Mouse (Mus musculus): Measurements from ENCODE around the gene Pole2. TPM values are rescaled to one million over a fixed set of nuclear protein-coding genes. Genes with fewer than 3 reads are reported as not detected.
"Not testable (repeated sequence)": the region's sequence is repeated elsewhere in the genome, so short reads cannot be mapped to it uniquely, and the experiment has no call there.

The Pole2 gene
- polyA plus RNA-seq, 1 experiment from 2014 or later = 23.1 TPM

GRCm38 (mm10) chr12:69167656-69168460, 60.1 kb downstream of the Pole2 start:
- Histone ChIP-seq H3K27ac (peak overlapping the region; percentile 81), H3K4me3 (peak overlapping the region; percentile 79), H3K27me3 (no peaks in the 10 kb centered on the region), H3K4me2 (peak overlapping the region; percentile 81), H3K4me1 (peaks cover 12% of the 10 kb centered on the region; the same call in 1 of the 2 replicates), H3K9ac (peak overlapping the region; percentile 59), H3K36me3 (no peaks in the 10 kb centered on the region), H3K9me3 (no peaks in the 10 kb centered on the region)
- WGBS = 7% methylated on average over 18 of the region's 18 CpGs
- ATAC-seq (ENCODE audit: insufficient number of reproducible peaks, low FRiP score, low TSS enrichment, low read depth) = 0 out of 2 replicates have a peak, but pooled peaks have one; percentile 25

GRCm38 (mm10) chr12:69166861-69167581, 61.0 kb downstream of the Pole2 start:
- H3K36me3 ChIP-seq; H3K9me3 ChIP-seq; H3K27me3 ChIP-seq; H3K9ac ChIP-seq; H3K4me2 ChIP-seq; ATAC-seq (ENCODE audit: insufficient number of reproducible peaks, low FRiP score, low TSS enrichment, low read depth); H3K27ac ChIP-seq; H3K4me3 ChIP-seq: not testable (repeated sequence)
- WGBS = 69% methylated on average over 8 of the region's 8 CpGs
- peaks cover 12% of the 10 kb centered on the region; the same call in 1 of the 2 replicates for H3K4me1 ChIP-seq

- Histone ChIP-seq H3K4me1 (peaks cover 10% of the 10 kb centered on the region; the same call in 1 of the 2 replicates), H3K4me2 (no peak overlapping the region), H3K36me3 (no peaks in the 10 kb centered on the region), H3K9me3 (no peaks in the 10 kb centered on the region), H3K9ac (no peak overlapping the region), H3K4me3 (no peak overlapping the region), H3K27ac (no peak overlapping the region), H3K27me3 (no peaks in the 10 kb centered on the region)
- no peak for ATAC-seq (ENCODE audit: insufficient number of reproducible peaks, low FRiP score, low TSS enrichment, low read depth)
- WGBS = 41% methylated on average over 3 of the region's 3 CpGs
Observed at GRCm38 (mm10) chr12:69164904-69165303, 63.1 kb downstream of the Pole2 start.

GRCm38 (mm10) chr12:69163586-69163985, 64.4 kb downstream of the Pole2 start:
- not testable (repeated sequence) for H3K4me2 ChIP-seq
- WGBS = 81% methylated on average over 4 of the region's 4 CpGs

GRCm38 (mm10) chr12:69160677-69161076, 67.3 kb downstream of the Pole2 start:
- not testable (repeated sequence) for ATAC-seq (ENCODE audit: insufficient number of reproducible peaks, low FRiP score, low TSS enrichment, low read depth)

More at GRCm38 (mm10) chr12:69163586-69163985, 64.4 kb downstream of the Pole2 start:
- not testable (repeated sequence) for H3K4me1 ChIP-seq; H3K27me3 ChIP-seq; H3K9ac ChIP-seq; H3K9me3 ChIP-seq; H3K27ac ChIP-seq; ATAC-seq (ENCODE audit: insufficient number of reproducible peaks, low FRiP score, low TSS enrichment, low read depth); H3K4me3 ChIP-seq; H3K36me3 ChIP-seq

GRCm38 (mm10) chr12:69159578-69159940, 68.4 kb downstream of the Pole2 start:
- 0 out of 2 replicates have a peak overlapping the region, but pooled peaks have one; percentile 63 for H3K27ac ChIP-seq
- 4% methylated on average over 9 of the region's 9 CpGs for WGBS
- no peaks in the 10 kb centered on the region for H3K9me3 ChIP-seq
- peaks cover 4% of the 10 kb centered on the region for H3K4me1 ChIP-seq
- H3K9ac ChIP-seq = no peak overlapping the region
- H3K27me3 ChIP-seq = no peaks in the 10 kb centered on the region
- no peak overlapping the region for H3K4me2 ChIP-seq
- H3K4me3 ChIP-seq = peak overlapping the region; percentile 66
- H3K36me3 ChIP-seq = peaks cover 17% of the 10 kb centered on the region
- no peak for ATAC-seq (ENCODE audit: insufficient number of reproducible peaks, low FRiP score, low TSS enrichment, low read depth)

More at GRCm38 (mm10) chr12:69160677-69161076, 67.3 kb downstream of the Pole2 start:
- not testable (repeated sequence) for H3K4me1 ChIP-seq, H3K27me3 ChIP-seq, H3K9ac ChIP-seq, H3K27ac ChIP-seq, H3K9me3 ChIP-seq, H3K4me3 ChIP-seq, H3K4me2 ChIP-seq
- H3K36me3 ChIP-seq = peaks cover 17% of the 10 kb centered on the region
- WGBS = 79% methylated on average over 2 of the region's 2 CpGs

GRCm38 (mm10) chr12:69158765-69159577, 69.0 kb downstream of the Pole2 start, which contains the start of gene Rps29:
Gene Rps29 (minus strand): TSS chr12:69159186.
- not testable (repeated sequence) for H3K9me3 ChIP-seq, H3K27me3 ChIP-seq, H3K4me1 ChIP-seq
- Histone ChIP-seq H3K4me2 (peak within 1 kb of the TSS; percentile 55), H3K4me3 (peak within 1 kb of the TSS; percentile 66), H3K27ac (peak within 1 kb of the TSS; percentile 95), H3K36me3 (peaks cover 17% of the 10 kb centered on the region), H3K9ac (peak within 1 kb of the TSS; percentile 72)
- peak; percentile 98 for ATAC-seq (ENCODE audit: insufficient number of reproducible peaks, low FRiP score, low TSS enrichment, low read depth)
- under 1% methylated on average over 62 of the region's 68 CpGs for WGBS

GRCm38 (mm10) chr12:69158366-69158764, 69.6 kb downstream of the Pole2 start:
- H3K4me2 ChIP-seq = peak overlapping the region; percentile 55
- ATAC-seq (ENCODE audit: insufficient number of reproducible peaks, low FRiP score, low TSS enrichment, low read depth) = no peak
- no peaks in the 10 kb centered on the region for H3K27me3 ChIP-seq
- H3K9ac ChIP-seq = peak overlapping the region; percentile 72
- no peaks in the 10 kb centered on the region for H3K9me3 ChIP-seq
- peak overlapping the region; percentile 95 for H3K27ac ChIP-seq
- peaks cover 4% of the 10 kb centered on the region for H3K4me1 ChIP-seq
- H3K36me3 ChIP-seq = peaks cover 17% of the 10 kb centered on the region
- WGBS = 1% methylated on average over 19 of the region's 19 CpGs
- peak overlapping the region; percentile 66 for H3K4me3 ChIP-seq

- Histone ChIP-seq H3K4me3 (no peak overlapping the region), H3K27ac (no peak overlapping the region), H3K4me1 (peaks cover 4% of the 10 kb centered on the region), H3K4me2 (no peak overlapping the region), H3K9me3 (no peaks in the 10 kb centered on the region), H3K9ac (no peak overlapping the region), H3K36me3 (peaks cover 17% of the 10 kb centered on the region), H3K27me3 (no peaks in the 10 kb centered on the region)
- WGBS = 91% methylated on average over 2 of the region's 2 CpGs
- no peak for ATAC-seq (ENCODE audit: insufficient number of reproducible peaks, low FRiP score, low TSS enrichment, low read depth)
Observed at GRCm38 (mm10) chr12:69157107-69157506, 70.9 kb downstream of the Pole2 start.

GRCm38 (mm10) chr12:69156436-69156835, 71.6 kb downstream of the Pole2 start:
- H3K4me2 ChIP-seq = no peak overlapping the region
- H3K4me1 ChIP-seq = peaks cover 4% of the 10 kb centered on the region
- no peak overlapping the region for H3K27ac ChIP-seq
- no peak overlapping the region for H3K4me3 ChIP-seq
- H3K36me3 ChIP-seq = peaks cover 17% of the 10 kb centered on the region
- H3K27me3 ChIP-seq = no peaks in the 10 kb centered on the region
- 85% methylated on average over 4 of the region's 4 CpGs for WGBS
- no peak overlapping the region for H3K9ac ChIP-seq
- no peak for ATAC-seq (ENCODE audit: insufficient number of reproducible peaks, low FRiP score, low TSS enrichment, low read depth)
- no peaks in the 10 kb centered on the region for H3K9me3 ChIP-seq

GRCm38 (mm10) chr12:69155923-69156322, 72.1 kb downstream of the Pole2 start:
- WGBS = 78% methylated on average over 2 of the region's 2 CpGs
- Histone ChIP-seq H3K4me1 (peaks cover 4% of the 10 kb centered on the region), H3K9ac (no peak overlapping the region), H3K4me2 (no peak overlapping the region), H3K27ac (no peak overlapping the region), H3K27me3 (no peaks in the 10 kb centered on the region), H3K9me3 (no peaks in the 10 kb centered on the region), H3K36me3 (peaks cover 17% of the 10 kb centered on the region), H3K4me3 (no peak overlapping the region)
- ATAC-seq (ENCODE audit: insufficient number of reproducible peaks, low FRiP score, low TSS enrichment, low read depth) = no peak

All from limb, embryonic 15.5 days (tissue).